Mouse (Mus musculus) midbrain, embryonic 11.5 days (tissue): Measurements from ENCODE around the gene Xaf1. TPM values are rescaled to one million over a fixed set of nuclear protein-coding genes. Genes with fewer than 3 reads are reported as not detected.
A peak's percentile ranks its signal among the peaks of the same experiment; 100 is the strongest.

Experiments used
- ATAC-seq: fragments of 200-750 bp; cut with Nextera tagmentation; 2 replicates; pipeline ENCODE4 v1.8.0; 2017; ENCODE audit warnings: moderate TSS enrichment, moderate library complexity; ENCODE audit not compliant: low FRiP score
- DNase-seq: peaks from one replicate; pipeline ENCODE4 v3.0.0; 2015; ENCODE audit warnings: low spot score; ENCODE audit errors: missing footprints
- H3K27ac ChIP-seq: fragments of 300-500 bp; sonication (generic); 2 replicates; pipeline ENCODE4 v1.5.1; 2014; ENCODE audit warnings: low read depth, low read length
- H3K27me3 ChIP-seq: fragments of 300-500 bp; sonication (generic); 2 replicates; pipeline ENCODE4 v1.6.1; 2014; ENCODE audit warnings: mild to moderate bottlenecking, low read length, moderate library complexity, mixed read lengths; ENCODE audit not compliant: control insufficient read depth, insufficient read depth
- H3K36me3 ChIP-seq: fragments of 300-500 bp; sonication (generic); 2 replicates; pipeline ENCODE4 v1.6.1; 2014; ENCODE audit warnings: mild to moderate bottlenecking, low read length, moderate library complexity, mixed read lengths; ENCODE audit not compliant: control insufficient read depth, insufficient read depth
- H3K4me1 ChIP-seq: fragments of 300-500 bp; sonication (generic); 2 replicates; pipeline ENCODE4 v1.6.1; 2014; ENCODE audit warnings: low read length; ENCODE audit not compliant: control insufficient read depth, insufficient read depth
- H3K4me2 ChIP-seq: fragments of 300-500 bp; sonication (generic); 2 replicates; pipeline ENCODE4 v1.6.1; 2014; ENCODE audit warnings: mild to moderate bottlenecking, moderate library complexity
- H3K4me3 ChIP-seq: fragments of 300-500 bp; sonication (generic); 2 replicates; pipeline ENCODE4 v1.5.1; 2014; ENCODE audit warnings: low read depth, low read length
- H3K9ac ChIP-seq: fragments of 300-500 bp; sonication (generic); 2 replicates; pipeline ENCODE4 v1.6.1; 2014; ENCODE audit warnings: low read length
- H3K9me3 ChIP-seq: fragments of 300-500 bp; sonication (generic); 2 replicates; pipeline ENCODE4 v1.6.1; 2016; ENCODE audit warnings: low read length; ENCODE audit not compliant: control insufficient read depth
- WGBS: fragments of 180-500 bp; shearing (Covaris S2); extraction: QIAGEN DNeasy Blood & Tissue Kit; methylation state at CpG from one replicate; pipeline ENCODE4 v1.1.7; 2014; 5-methylcytosine and 5-hydroxymethylcytosine counted together
- polyA plus RNA-seq: library from polyadenylated mRNA; unstranded; fragments of >200 nt; fragmentation: Nextera tagmentation; extraction: Ambion mirVana; gene quantifications from 2 replicates; pipeline ENCODE4 v1.2.1, GENCODE M21; 2014

Xaf1 gene
- polyA plus RNA-seq, 1 experiment from 2014 or later: 1.4 TPM

- H3K27me3 ChIP-seq: no peaks in the 10 kb centered on the region
- H3K27ac ChIP-seq: no peak overlapping the region
- no peaks in the 10 kb centered on the region for H3K4me1 ChIP-seq
- WGBS: 80% methylated on average over 5 of the region's 5 CpGs
- H3K9me3 ChIP-seq: no peaks in the 10 kb centered on the region
- no peak overlapping the region for H3K4me3 ChIP-seq
- no peaks in the 10 kb centered on the region for H3K36me3 ChIP-seq
- H3K4me2 ChIP-seq: no peak overlapping the region
- no peak for DNase-seq
- H3K9ac ChIP-seq: no peak overlapping the region
- ATAC-seq: no peak
These were observed 19.5 kb upstream of the Xaf1 start for GRCm38 (mm10) chr11:72281852-72282400.

GRCm38 (mm10) chr11:72283486-72284224, 17.8 kb upstream of the Xaf1 start:
- no peak overlapping the region for H3K4me3 ChIP-seq
- no peaks in the 10 kb centered on the region for H3K4me1 ChIP-seq
- H3K27me3 ChIP-seq: no peaks in the 10 kb centered on the region
- WGBS: 89% methylated on average over 16 of the region's 16 CpGs
- DNase-seq (no peak), ATAC-seq (no peak)
- no peaks in the 10 kb centered on the region for H3K9me3 ChIP-seq
- H3K4me2 ChIP-seq: no peak overlapping the region
- no peak overlapping the region for H3K27ac ChIP-seq
- H3K36me3 ChIP-seq: no peaks in the 10 kb centered on the region
- H3K9ac ChIP-seq: no peak overlapping the region

DNA sequence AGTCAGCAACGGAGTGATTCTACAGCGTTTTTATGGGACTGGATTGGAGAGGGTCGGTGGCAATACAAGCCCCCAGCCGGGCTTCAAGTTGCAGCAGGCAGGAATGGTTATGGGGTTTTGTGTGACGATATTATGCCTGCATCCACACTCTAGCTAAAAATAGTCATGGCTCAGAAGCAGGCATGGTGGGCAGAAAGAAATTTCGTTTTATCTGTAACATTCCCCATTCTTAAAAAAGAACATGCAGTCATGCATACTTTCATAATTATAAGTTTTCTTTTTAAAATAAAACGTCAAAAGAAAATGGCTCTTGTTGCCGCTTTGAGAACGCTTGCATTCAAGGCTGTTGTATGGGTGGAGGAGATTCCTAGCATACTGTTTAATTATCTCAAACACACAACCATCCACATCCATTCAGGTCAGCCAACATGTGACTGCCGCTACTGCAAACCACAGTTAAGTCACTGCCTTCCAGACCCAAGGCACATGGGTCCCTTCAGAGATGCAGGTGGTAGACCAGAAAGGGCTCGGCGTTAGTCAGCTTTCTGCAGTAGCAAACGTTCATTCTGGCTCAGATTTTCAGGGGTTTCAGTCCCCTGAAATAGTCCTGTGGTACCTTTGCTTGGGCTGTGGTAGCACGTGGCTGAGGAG, 16.8 kb upstream of the Xaf1 start:
- Histone ChIP-seq H3K9me3 (no peaks in the 10 kb centered on the region), H3K4me1 (no peaks in the 10 kb centered on the region), H3K4me3 (no peak overlapping the region), H3K36me3 (no peaks in the 10 kb centered on the region), H3K27me3 (no peaks in the 10 kb centered on the region), H3K27ac (no peak overlapping the region), H3K9ac (no peak overlapping the region), H3K4me2 (no peak overlapping the region)
- DNase-seq (no peak), ATAC-seq (no peak)
- 85% methylated on average over 14 of the region's 14 CpGs for WGBS

GRCm38 (mm10) chr11:72285971-72286480, 15.4 kb upstream of the Xaf1 start:
- Histone ChIP-seq H3K9ac (no peak overlapping the region), H3K27ac (no peak overlapping the region), H3K4me2 (no peak overlapping the region), H3K4me3 (no peak overlapping the region), H3K27me3 (no peaks in the 10 kb centered on the region), H3K9me3 (no peaks in the 10 kb centered on the region), H3K36me3 (no peaks in the 10 kb centered on the region), H3K4me1 (no peaks in the 10 kb centered on the region)
- ATAC-seq (no peak), DNase-seq (no peak)
- 82% methylated on average over 6 of the region's 6 CpGs for WGBS

- Histone ChIP-seq H3K4me3 (no peak overlapping the region), H3K4me1 (no peaks in the 10 kb centered on the region), H3K27ac (no peak overlapping the region), H3K9me3 (no peaks in the 10 kb centered on the region), H3K9ac (no peak overlapping the region), H3K27me3 (no peaks in the 10 kb centered on the region), H3K36me3 (no peaks in the 10 kb centered on the region), H3K4me2 (no peak overlapping the region)
- WGBS: 84% methylated on average over 3 of the region's 3 CpGs
- DNase-seq: peak; percentile 51
- ATAC-seq: no peak
These were observed 14.8 kb upstream of the Xaf1 start for GRCm38 (mm10) chr11:72286651-72287050.

GRCm38 (mm10) chr11:72287126-72287525, 14.3 kb upstream of the Xaf1 start:
- DNase-seq (peak; percentile 39), ATAC-seq (no peak)
- no peak overlapping the region for H3K4me2 ChIP-seq
- no peaks in the 10 kb centered on the region for H3K36me3 ChIP-seq
- no peaks in the 10 kb centered on the region for H3K4me1 ChIP-seq
- no peak overlapping the region for H3K4me3 ChIP-seq
- whole genome bisulfite sequencing: 90% methylated on average over 2 of the region's 2 CpGs
- no peaks in the 10 kb centered on the region for H3K27me3 ChIP-seq
- H3K9ac ChIP-seq: no peak overlapping the region
- no peaks in the 10 kb centered on the region for H3K9me3 ChIP-seq
- H3K27ac ChIP-seq: no peak overlapping the region

DNA sequence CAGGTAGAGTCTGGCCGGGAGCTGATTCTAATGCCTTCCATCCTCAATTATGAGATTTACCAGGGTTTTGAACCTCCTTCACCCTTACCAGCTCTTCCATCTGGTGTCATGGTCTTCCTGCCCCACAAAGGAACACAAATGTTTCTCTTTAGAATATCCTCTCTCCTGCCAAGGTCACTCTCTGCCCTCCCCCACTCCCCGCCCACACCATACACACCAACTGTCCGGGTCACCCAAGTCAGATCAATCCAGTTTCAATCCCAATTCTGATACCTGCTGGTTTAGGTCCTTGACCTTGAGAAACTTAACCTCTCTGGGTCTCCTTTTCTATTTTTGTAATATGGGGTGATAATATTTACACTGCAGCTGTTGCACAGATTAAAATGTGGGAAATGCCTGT, 13.9 kb upstream of the Xaf1 start:
- Histone ChIP-seq H3K4me2 (no peak overlapping the region), H3K36me3 (no peaks in the 10 kb centered on the region), H3K4me3 (no peak overlapping the region), H3K9ac (no peak overlapping the region), H3K9me3 (no peaks in the 10 kb centered on the region), H3K27ac (no peak overlapping the region), H3K4me1 (no peaks in the 10 kb centered on the region), H3K27me3 (no peaks in the 10 kb centered on the region)
- ATAC-seq (no peak), DNase-seq (no peak)
- WGBS: 83% methylated on average over 3 of the region's 3 CpGs

- Histone ChIP-seq H3K4me1 (no peaks in the 10 kb centered on the region), H3K27ac (no peak overlapping the region), H3K9me3 (no peaks in the 10 kb centered on the region), H3K36me3 (no peaks in the 10 kb centered on the region), H3K4me3 (no peak overlapping the region), H3K4me2 (no peak overlapping the region), H3K9ac (no peak overlapping the region), H3K27me3 (no peaks in the 10 kb centered on the region)
- WGBS: 91% methylated on average over 2 of the region's 2 CpGs
- DNase-seq (no peak), ATAC-seq (no peak)
These were observed 8.3 kb upstream of the Xaf1 start for GRCm38 (mm10) chr11:72293116-72293515.

GRCm38 (mm10) chr11:72302230-72302629, 801 bp downstream of the Xaf1 start:
- H3K4me2 ChIP-seq: no peak overlapping the region
- H3K27ac ChIP-seq: no peak overlapping the region
- ATAC-seq (no peak), DNase-seq (no peak)
- H3K9me3 ChIP-seq: no peaks in the 10 kb centered on the region
- H3K9ac ChIP-seq: no peak overlapping the region
- no peaks in the 10 kb centered on the region for H3K36me3 ChIP-seq
- no peak overlapping the region for H3K4me3 ChIP-seq
- no peaks in the 10 kb centered on the region for H3K4me1 ChIP-seq
- WGBS: 82% methylated on average over 7 of the region's 7 CpGs
- no peaks in the 10 kb centered on the region for H3K27me3 ChIP-seq
